In genomic region chr5:142879318-142880175, GRCm38 (mm10) we compare ENCODE assay signal across 9 mouse cellular contexts. TPM values are rescaled to one million over a fixed set of nuclear protein-coding genes. Genes with fewer than 3 reads are reported as not detected.
DNase-seq lines count a peak whose midpoint lies in the region; TF ChIP-seq lines count a peak whose summit lies in the region.
"Had no signal": no experiment of that assay in that cellular context is flagged by ENCODE, and none has a peak within 500 bp of the region (broad histone marks: within the 10 kb centered on the region; RNA-seq: fewer than 3 reads in every experiment).

No protein-coding gene starts in this region.

- no peak overlapping the region for H3K27ac ChIP-seq in olfactory bulb, adult 2 months (ENCODE audit: insufficient read depth, low read depth, low read length)

- no peaks in the 10 kb centered on the region for H3K27me3 ChIP-seq in E14TG2a.4 (ENCODE audit: insufficient read depth, low read length)
- H3K27me3 ChIP-seq: heart, embryonic 13.5 days had no signal

- intact Hi-C loops in heart, postnatal 14 days (cut with DNase I) = loop anchor here (1.0 to 2.0 kb wide), 4 partner anchors 25 to 187 kb away; no protein-coding TSS in a partner anchor

- 54% methylated on average over 8 of the region's 8 CpGs for WGBS in lung, adult 2 months
- WGBS in olfactory bulb, adult 2 months = 59% methylated on average over 8 of the region's 8 CpGs

- no peaks in the 10 kb centered on the region for H3K9me3 ChIP-seq in E14TG2a.4 (ENCODE audit: low read length)
- H3K9me3 ChIP-seq: heart, embryonic 13.5 days had no signal

- peaks cover 65% of the 10 kb centered on the region for H3K4me1 ChIP-seq in E14TG2a.4 (replicated peaks; ENCODE audit: low read depth, low read length)
- H3K4me1 ChIP-seq in lung, adult 2 months (ENCODE audit: control insufficient read depth, insufficient read depth, low read length) = peaks cover 4% of the 10 kb centered on the region; the same call in 1 of the 2 replicates
- H3K4me1 ChIP-seq in olfactory bulb, adult 2 months (ENCODE audit: control insufficient read depth, insufficient read depth, low read length) = peaks cover 35% of the 10 kb centered on the region

- peaks cover 88% of the 10 kb centered on the region for H3K36me3 ChIP-seq in E14TG2a.4 (ENCODE audit: insufficient read depth, low read length)

- DNase-seq in c-Kit-negative CD71-positive TER-119-positive erythroid progenitor cells, embryonic 14.5 days (ENCODE audit: low read depth, low spot score) = peak; percentile 82
- DNase-seq in fibroblast of lung, adult 2 months (ENCODE audit: low read depth) = peak; percentile 49
- peak; percentile 84 to 93 for DNase-seq in heart, postnatal 14 days
- peak; percentile 87 to 90 for DNase-seq in kidney, postnatal 4 days
- DNase-seq in lung, adult 2 months = peak; percentile 68
- DNase-seq in thymus, adult 18-20 months = peak; percentile 55 to 63

- no peak overlapping the region for H3K4me3 ChIP-seq in E14TG2a.4 (replicated peaks; ENCODE audit: low read length)
- no peak overlapping the region for H3K4me3 ChIP-seq in lung, adult 2 months (replicated peaks; ENCODE audit: extremely low read depth, low read depth, low read length)
- no peak overlapping the region for H3K4me3 ChIP-seq in olfactory bulb, adult 2 months (ENCODE audit: insufficient read depth, low read depth, low read length)
- H3K4me3 ChIP-seq: heart, embryonic 13.5 days had no signal

- peak; percentile 80 for TF ChIP-seq CTCF in E14TG2a.4 (conservative IDR thresholded peaks at IDR 0.05; ENCODE audit: low read length)
- TF ChIP-seq CTCF in lung, adult 2 months (IDR thresholded peaks at IDR 0.05; ENCODE audit: insufficient read depth, low read length) = peak; percentile 99
- TF ChIP-seq CTCF in olfactory bulb, adult 2 months (IDR thresholded peaks at IDR 0.05; ENCODE audit: insufficient read depth, low read depth, low read length) = peak; percentile 39; the same call in 1 of the 2 replicates

- no peak for TF ChIP-seq POLR2A in lung, adult 2 months (IDR thresholded peaks at IDR 0.05; ENCODE audit: borderline replicate concordance, extremely low read depth, low read depth, low read length)
- TF ChIP-seq POLR2A in olfactory bulb, adult 2 months (IDR thresholded peaks at IDR 0.05; ENCODE audit: insufficient read depth, low read depth, low read length) = no peak

RNA-seq across cellular contexts. Expression of gene Fbxl18, which starts 15.7 kb away (rescaled TPM):
- total RNA-seq in heart, postnatal 14 days (2021) = 1 to 10 TPM; 7.1 to 7.7 TPM
- 21.3 and 22.5 TPM in 2 replicates for polyA plus RNA-seq in lung, adult 2 months (2012; rRNA removed)
- not detected in 2 replicates for polyA plus RNA-seq in olfactory bulb, adult 2 months (2012; ENCODE audit: insufficient read depth, insufficient read length, low replicate concordance, missing spikeins)

RNA-seq across cellular contexts. Expression of gene Actb, which starts 27.0 kb away (rescaled TPM):
- 1,000 to 10,000 TPM; 1,025 to 1,358 TPM for total RNA-seq in heart, postnatal 14 days (2021)
- 5,708 and 6,451 TPM in 2 replicates for polyA plus RNA-seq in lung, adult 2 months (2012; rRNA removed)
- 1,129 and 2,319 TPM in 2 replicates for polyA plus RNA-seq in olfactory bulb, adult 2 months (2012; ENCODE audit: insufficient read depth, insufficient read length, low replicate concordance, missing spikeins)

Comparison
In these comparisons a context has a peak if more than half of its experiments do, and no peak if none do; other contexts are left out.
1. CTCF ChIP-seq: peak in every context shown above with its lines; median percentile 99 in lung, adult 2 months; 80 in E14TG2a.4; 39 in olfactory bulb, adult 2 months.
2. RNA of gene Fbxl18, which starts 15.7 kb away (polyA plus RNA-seq): 21.3 to 22.5 TPM in lung, adult 2 months; not detected in olfactory bulb, adult 2 months; every median in the first group is over 10 times any median in the second.
3. Peak in every context shown above with its lines, with median percentiles within 50 percentile points of each other: DNase-seq.